Mouse (Mus musculus) stomach, postnatal 0 days (tissue): ENCODE results near the gene Dmd. TPM values are rescaled to one million over a fixed set of nuclear protein-coding genes. Genes with fewer than 3 reads are reported as not detected.

Source experiments
- ATAC-seq: fragments of 200-750 bp; cut with Nextera tagmentation; 2 replicates; pipeline ENCODE4 v1.8.0; 2017; ENCODE audit not compliant: low FRiP score, low TSS enrichment
- DNase-seq: peaks from one replicate; pipeline ENCODE4 v3.0.0-alpha.2; 2016; ENCODE audit warnings: low spot score
- H3K27ac ChIP-seq: fragments of 300-500 bp; sonication (generic); replicated peaks from 2 replicates; pipeline ENCODE4 v1.5.1; 2014; ENCODE audit warnings: mild to moderate bottlenecking, control low read depth
- H3K27me3 ChIP-seq: fragments of 300-500 bp; sonication (generic); 2 replicates; pipeline ENCODE4 v1.6.1; 2014; ENCODE audit warnings: low read length; ENCODE audit not compliant: control insufficient read depth, insufficient read depth
- H3K36me3 ChIP-seq: fragments of 300-500 bp; sonication (generic); 2 replicates; pipeline ENCODE4 v1.6.1; 2014; ENCODE audit warnings: low read length, mixed read lengths; ENCODE audit not compliant: control insufficient read depth, insufficient read depth
- H3K4me1 ChIP-seq: fragments of 300-500 bp; sonication (generic); replicated peaks from 2 replicates; pipeline ENCODE4 v1.6.1; 2014; ENCODE audit warnings: antibody characterized with exemption; ENCODE audit not compliant: control insufficient read depth, insufficient read depth
- H3K4me2 ChIP-seq: fragments of 300-500 bp; sonication (generic); replicated peaks from 2 replicates; pipeline ENCODE4 v1.6.1; 2014; ENCODE audit warnings: low read depth, mild to moderate bottlenecking, control low read depth, moderate library complexity
- H3K4me3 ChIP-seq: fragments of 300-500 bp; sonication (generic); 2 replicates; pipeline ENCODE4 v1.5.1; 2014; ENCODE audit warnings: low read depth, low read length, control low read depth
- H3K9ac ChIP-seq: fragments of 300-500 bp; sonication (generic); 2 replicates; pipeline ENCODE4 v1.6.1; 2014; ENCODE audit warnings: mild to moderate bottlenecking, low read length, control low read depth, mixed read lengths
- H3K9me3 ChIP-seq: fragments of 300-500 bp; sonication (generic); 2 replicates; pipeline ENCODE4 v1.6.1; 2016; ENCODE audit warnings: low read length; ENCODE audit not compliant: control insufficient read depth
- CTCF ChIP-seq: IDR thresholded peaks from 2 replicates; pipeline ENCODE4 v1.5.1; 2016; ENCODE audit warnings: antibody characterized with exemption, low read depth, mild to moderate bottlenecking, moderate library complexity
- EP300 ChIP-seq: optimal IDR thresholded peaks from 2 replicates; pipeline ENCODE3; 2016; ENCODE audit warnings: antibody characterized with exemption
- WGBS: fragments of 180-500 bp; shearing (Covaris S2); extraction: QIAGEN DNeasy Blood & Tissue Kit; methylation state at CpG from one replicate; pipeline ENCODE4 v1.1.7; 2014; 5-methylcytosine and 5-hydroxymethylcytosine counted together
- polyA plus RNA-seq: library from polyadenylated mRNA; unstranded; fragments of >200 nt; fragmentation: Nextera tagmentation; extraction: Ambion mirVana; gene quantifications from 2 replicates; pipeline ENCODE4 v1.2.1, GENCODE M21; 2015

The Dmd gene
- polyA plus RNA-seq, 1 experiment from 2014 or later: 15.5 TPM

GRCm38 (mm10) chrX:84165872-84166271, 1217.2 kb downstream of the Dmd start:
- Histone ChIP-seq H3K4me1 (no peaks in the 10 kb centered on the region), H3K27ac (no peak overlapping the region), H3K9ac (no peak overlapping the region), H3K9me3 (no peaks in the 10 kb centered on the region), H3K27me3 (no peaks in the 10 kb centered on the region), H3K4me2 (no peak overlapping the region), H3K36me3 (no peaks in the 10 kb centered on the region), H3K4me3 (no peak overlapping the region)
- ATAC-seq: no peak
- WGBS: 59% methylated on average over 2 of the region's 2 CpGs
- no peak for DNase-seq
- TF ChIP-seq CTCF (no peak), EP300 (no peak)

GRCm38 (mm10) chrX:84241297-84241859, 1292.7 kb downstream of the Dmd start:
- H3K9ac ChIP-seq: no peak overlapping the region
- H3K4me2 ChIP-seq: no peak overlapping the region
- H3K4me1 ChIP-seq: no peaks in the 10 kb centered on the region
- no peak for DNase-seq
- TF ChIP-seq CTCF: no peak
- TF ChIP-seq EP300: no peak
- H3K36me3 ChIP-seq: no peaks in the 10 kb centered on the region
- H3K9me3 ChIP-seq: no peaks in the 10 kb centered on the region
- no peak overlapping the region for H3K27ac ChIP-seq
- no peaks in the 10 kb centered on the region for H3K27me3 ChIP-seq
- WGBS: 45% methylated on average over 2 of the region's 2 CpGs
- no peak for ATAC-seq
- no peak overlapping the region for H3K4me3 ChIP-seq

- H3K4me3 ChIP-seq: no peak overlapping the region
- no peaks in the 10 kb centered on the region for H3K36me3 ChIP-seq
- no peak overlapping the region for H3K4me2 ChIP-seq
- H3K27me3 ChIP-seq: no peaks in the 10 kb centered on the region
- H3K4me1 ChIP-seq: no peaks in the 10 kb centered on the region
- ATAC-seq (no peak), DNase-seq (no peak)
- TF ChIP-seq CTCF: no peak
- TF ChIP-seq EP300: no peak
- H3K27ac ChIP-seq: no peak overlapping the region
- no peaks in the 10 kb centered on the region for H3K9me3 ChIP-seq
- no peak overlapping the region for H3K9ac ChIP-seq
These were observed 1381.9 kb downstream of the Dmd start for GRCm38 (mm10) chrX:84330593-84330992.

- H3K27ac ChIP-seq: no peak overlapping the region
- H3K27me3 ChIP-seq: no peaks in the 10 kb centered on the region
- H3K9me3 ChIP-seq: no peaks in the 10 kb centered on the region
- no peak for DNase-seq
- H3K4me2 ChIP-seq: no peak overlapping the region
- no peak overlapping the region for H3K4me3 ChIP-seq
- ATAC-seq: no peak
- WGBS: 63% methylated on average over 1 of the region's 1 CpGs
- H3K4me1 ChIP-seq: no peaks in the 10 kb centered on the region
- H3K36me3 ChIP-seq: no peaks in the 10 kb centered on the region
- TF ChIP-seq CTCF (no peak), EP300 (no peak)
- no peak overlapping the region for H3K9ac ChIP-seq
These were observed 1383.5 kb downstream of the Dmd start for GRCm38 (mm10) chrX:84332177-84332576.

- H3K27me3 ChIP-seq: no peaks in the 10 kb centered on the region
- no peak for ATAC-seq
- no peak overlapping the region for H3K4me2 ChIP-seq
- no peak overlapping the region for H3K27ac ChIP-seq
- no peak overlapping the region for H3K4me3 ChIP-seq
- no peaks in the 10 kb centered on the region for H3K36me3 ChIP-seq
- TF ChIP-seq CTCF (no peak), EP300 (no peak)
- DNase-seq: no peak
- no peak overlapping the region for H3K9ac ChIP-seq
- H3K4me1 ChIP-seq: no peaks in the 10 kb centered on the region
- no peaks in the 10 kb centered on the region for H3K9me3 ChIP-seq
These were observed 1416.3 kb downstream of the Dmd start for GRCm38 (mm10) chrX:84364981-84365380.

GRCm38 (mm10) chrX:84435608-84436007, 1486.9 kb downstream of the Dmd start:
- Histone ChIP-seq H3K27me3 (no peaks in the 10 kb centered on the region), H3K9me3 (no peaks in the 10 kb centered on the region), H3K27ac (no peak overlapping the region), H3K36me3 (no peaks in the 10 kb centered on the region), H3K4me1 (no peaks in the 10 kb centered on the region), H3K4me3 (no peak overlapping the region), H3K9ac (no peak overlapping the region), H3K4me2 (no peak overlapping the region)
- WGBS: 53% methylated on average over 4 of the region's 4 CpGs
- no peak for TF ChIP-seq EP300
- no peak for TF ChIP-seq CTCF
- DNase-seq (no peak), ATAC-seq (no peak)
